Comparison of ENCODE assay signal across 9 mouse cellular contexts in genomic region chr15:82211281-82211680, GRCm38 (mm10). TPM values are rescaled to one million over a fixed set of nuclear protein-coding genes. Genes with fewer than 3 reads are reported as not detected.
A peak's percentile ranks its signal among the peaks of the same experiment; 100 is the strongest.
DNase-seq lines count a peak whose midpoint lies in the region; ATAC-seq and TF ChIP-seq lines count a peak whose summit lies in the region.
"Had no signal": no experiment of that assay in that cellular context is flagged by ENCODE, and none has a peak within 500 bp of the region (broad histone marks: within the 10 kb centered on the region; RNA-seq: fewer than 3 reads in every experiment).

No protein-coding gene starts in this region.

- no peak for DNase-seq in heart, adult 18-20 months
- no peak for DNase-seq in midbrain, embryonic 10.5 days (ENCODE audit: low spot score)
- no peak for DNase-seq in right cerebral cortex, postnatal 4 days
- no peak for DNase-seq in thymus, adult 18-20 months
- no peak for DNase-seq in embryo, embryonic 9.5 days (ENCODE audit: extremely low spot score)
- DNase-seq: gastrocnemius, postnatal 14 days had no signal

- H3K27me3 ChIP-seq in heart, embryonic 11.5 days (ENCODE audit: control insufficient read depth, insufficient read depth, low read length): peaks cover 97% of the 10 kb centered on the region
- H3K27me3 ChIP-seq in E14TG2a.4 (ENCODE audit: insufficient read depth, low read length): peaks cover 95% of the 10 kb centered on the region
- peaks cover 80% of the 10 kb centered on the region for H3K27me3 ChIP-seq in forebrain, embryonic 15.5 days
- H3K27me3 ChIP-seq in midbrain, embryonic 10.5 days (ENCODE audit: low read depth, poor library complexity, severe bottlenecking): peaks cover 100% of the 10 kb centered on the region

- H3K4me2 ChIP-seq in heart, embryonic 11.5 days: no peak overlapping the region
- H3K4me2 ChIP-seq in forebrain, embryonic 15.5 days (replicated peaks): peak overlapping the region; percentile 62; the same call in 1 of the 2 replicates

- no peak overlapping the region for H3K27ac ChIP-seq in heart, embryonic 11.5 days (ENCODE audit: low read depth, low read length)
- no peak overlapping the region for H3K27ac ChIP-seq in forebrain, embryonic 15.5 days (replicated peaks)
- no peak overlapping the region for H3K27ac ChIP-seq in midbrain, embryonic 10.5 days (replicated peaks)

- H3K4me1 ChIP-seq in heart, embryonic 11.5 days (ENCODE audit: control insufficient read depth, insufficient read depth, low read length): peaks cover 24% of the 10 kb centered on the region
- H3K4me1 ChIP-seq in E14TG2a.4 (replicated peaks; ENCODE audit: low read depth, low read length): peaks cover 64% of the 10 kb centered on the region
- peaks cover 43% of the 10 kb centered on the region for H3K4me1 ChIP-seq in forebrain, embryonic 15.5 days
- peaks cover 66% of the 10 kb centered on the region for H3K4me1 ChIP-seq in midbrain, embryonic 10.5 days

- no peaks in the 10 kb centered on the region for H3K9me3 ChIP-seq in heart, embryonic 11.5 days (replicated peaks; ENCODE audit: control insufficient read depth, low read length)
- H3K9me3 ChIP-seq in E14TG2a.4 (ENCODE audit: low read length): no peaks in the 10 kb centered on the region
- no peaks in the 10 kb centered on the region for H3K9me3 ChIP-seq in forebrain, embryonic 15.5 days
- H3K9me3 ChIP-seq in midbrain, embryonic 10.5 days (replicated peaks): no peaks in the 10 kb centered on the region

- H3K9ac ChIP-seq in heart, embryonic 11.5 days (ENCODE audit: low read depth, low read length): no peak overlapping the region
- no peak overlapping the region for H3K9ac ChIP-seq in forebrain, embryonic 15.5 days (replicated peaks)

- no peak for ATAC-seq in heart, embryonic 11.5 days (replicated peaks; ENCODE audit: insufficient number of reproducible peaks, low FRiP score, low TSS enrichment)
- no peak for ATAC-seq in forebrain, embryonic 15.5 days (replicated peaks)

- H3K36me3 ChIP-seq in heart, embryonic 11.5 days (ENCODE audit: control insufficient read depth, insufficient read depth, low read length): no peaks in the 10 kb centered on the region
- H3K36me3 ChIP-seq in E14TG2a.4 (ENCODE audit: insufficient read depth, low read length): peaks cover 12% of the 10 kb centered on the region
- no peaks in the 10 kb centered on the region for H3K36me3 ChIP-seq in forebrain, embryonic 15.5 days
- H3K36me3 ChIP-seq in midbrain, embryonic 10.5 days: peaks cover 8% of the 10 kb centered on the region

- no peak for TF ChIP-seq CTCF in E14TG2a.4 (conservative IDR thresholded peaks at IDR 0.05; ENCODE audit: low read length)

- H3K4me3 ChIP-seq in heart, embryonic 11.5 days (ENCODE audit: low read depth, low read length): peak overlapping the region; percentile 52; the same call in 1 of the 2 replicates
- H3K4me3 ChIP-seq in E14TG2a.4 (replicated peaks; ENCODE audit: low read length): peak overlapping the region; percentile 81
- H3K4me3 ChIP-seq in forebrain, embryonic 15.5 days: peak overlapping the region; percentile 45
- H3K4me3 ChIP-seq in midbrain, embryonic 10.5 days: peak overlapping the region; percentile 58

- WGBS in heart, embryonic 11.5 days (ENCODE audit: insufficient replicate concordance): 3% methylated on average over 11 of the region's 11 CpGs
- under 1% methylated on average over 11 of the region's 11 CpGs for WGBS in forebrain, embryonic 15.5 days
- WGBS in midbrain, embryonic 10.5 days: 2% methylated on average over 11 of the region's 11 CpGs

RNA-seq across cellular contexts. Expression of gene Shisa8, which starts 1.3 kb away (rescaled TPM):
- 0.07 TPM in 1 of 2 replicates, not detected in the other for polyA plus RNA-seq in heart, embryonic 11.5 days (2014; fragmentation: Nextera tagmentation; extraction: Ambion mirVana)
- under 1 TPM in 1 of 2 experiments, not detected in 1; 0.21 TPM for total RNA-seq in heart, adult 18-20 months (2021)
- polyA plus RNA-seq in forebrain, embryonic 15.5 days (2015; fragmentation: Nextera tagmentation; extraction: Ambion mirVana): 0.27 and 0.69 TPM in 2 replicates
- 0.16 and 0.52 TPM in 2 replicates for polyA plus RNA-seq in midbrain, embryonic 10.5 days (2016; fragmentation: Nextera tagmentation; extraction: Ambion mirVana)

RNA-seq across cellular contexts. Expression of gene Tnfrsf13c, which starts 12.9 kb away (rescaled TPM):
- polyA plus RNA-seq in heart, embryonic 11.5 days (2014; fragmentation: Nextera tagmentation; extraction: Ambion mirVana): 0.29 TPM in 1 of 2 replicates, not detected in the other
- 1 to 10 TPM in 1 of 2 experiments, under 1 TPM in 1; 0.35 to 2.2 TPM for total RNA-seq in heart, adult 18-20 months (2021)
- 0.11 and 0.37 TPM in 2 replicates for polyA plus RNA-seq in forebrain, embryonic 15.5 days (2015; fragmentation: Nextera tagmentation; extraction: Ambion mirVana)
- 0.07 TPM in 1 of 2 replicates, not detected in the other for polyA plus RNA-seq in midbrain, embryonic 10.5 days (2016; fragmentation: Nextera tagmentation; extraction: Ambion mirVana)
- total RNA-seq: gastrocnemius, postnatal 14 days had no signal

RNA-seq across cellular contexts. Expression of gene Cenpm, which starts 33.3 kb away (rescaled TPM):
- 59.7 and 67.3 TPM in 2 replicates for polyA plus RNA-seq in heart, embryonic 11.5 days (2014; fragmentation: Nextera tagmentation; extraction: Ambion mirVana)
- total RNA-seq in heart, adult 18-20 months (2021): under 1 TPM; 0.42 to 0.46 TPM
- polyA plus RNA-seq in forebrain, embryonic 15.5 days (2015; fragmentation: Nextera tagmentation; extraction: Ambion mirVana): 38.9 and 45.6 TPM in 2 replicates
- polyA plus RNA-seq in midbrain, embryonic 10.5 days (2016; fragmentation: Nextera tagmentation; extraction: Ambion mirVana): 94.9 and 102 TPM in 2 replicates

RNA-seq across cellular contexts. Expression of gene 1500009C09Rik, which starts 40.9 kb away (rescaled TPM):
- polyA plus RNA-seq in heart, embryonic 11.5 days (2014; fragmentation: Nextera tagmentation; extraction: Ambion mirVana): not detected in 2 replicates
- not detected for total RNA-seq in heart, adult 18-20 months (2021)
- polyA plus RNA-seq in forebrain, embryonic 15.5 days (2015; fragmentation: Nextera tagmentation; extraction: Ambion mirVana): 13.5 and 14.7 TPM in 2 replicates
- polyA plus RNA-seq in midbrain, embryonic 10.5 days (2016; fragmentation: Nextera tagmentation; extraction: Ambion mirVana): 0.15 and 0.36 TPM in 2 replicates
- total RNA-seq: gastrocnemius, postnatal 14 days had no signal
